Mouse (Mus musculus) lung, adult 2 months (tissue): ENCODE results near the gene Btrc.

Experiments
- CTCF ChIP-seq: fragments of 200-500 bp; IDR thresholded peaks from 2 replicates; pipeline ENCODE4 v1.5.1; 2011; ENCODE audit warnings: mild to moderate bottlenecking, low read length, control low read depth; ENCODE audit not compliant: insufficient read depth
- POLR2A ChIP-seq: fragments of 200-500 bp; IDR thresholded peaks from 2 replicates; pipeline ENCODE4 v1.6.1; 2011; ENCODE audit warnings: low read depth, mild to moderate bottlenecking, control low read depth, low read length, borderline replicate concordance; ENCODE audit errors: extremely low read depth

- no peak for TF ChIP-seq CTCF
- TF ChIP-seq POLR2A: no peak
Observed at GRCm38 (mm10) chr19:45494121-45494775, 130.7 kb downstream of the Btrc start.
